Mouse (Mus musculus) midbrain, embryonic 11.5 days (tissue): ENCODE measurements at regions not wholly inside any gene's neighbourhood (a gene's known extent, or its start where the extent isn't known, plus 50 kb on each side); places are given as distances from the start of the nearest gene placed in this dataset. TPM values are rescaled to one million over a fixed set of nuclear protein-coding genes. Genes with fewer than 3 reads are reported as not detected.

ENCODE experiments used
- ATAC-seq: fragments of 200-750 bp; cut with Nextera tagmentation; 2 replicates; pipeline ENCODE4 v1.8.0; 2017; ENCODE audit warnings: moderate TSS enrichment, moderate library complexity; ENCODE audit not compliant: low FRiP score
- DNase-seq: peaks from one replicate; pipeline ENCODE4 v3.0.0; 2015; ENCODE audit warnings: low spot score; ENCODE audit errors: missing footprints
- H3K27ac ChIP-seq: fragments of 300-500 bp; sonication (generic); 2 replicates; pipeline ENCODE4 v1.5.1; 2014; ENCODE audit warnings: low read depth, low read length
- H3K27me3 ChIP-seq: fragments of 300-500 bp; sonication (generic); 2 replicates; pipeline ENCODE4 v1.6.1; 2014; ENCODE audit warnings: mild to moderate bottlenecking, low read length, moderate library complexity, mixed read lengths; ENCODE audit not compliant: control insufficient read depth, insufficient read depth
- H3K36me3 ChIP-seq: fragments of 300-500 bp; sonication (generic); 2 replicates; pipeline ENCODE4 v1.6.1; 2014; ENCODE audit warnings: mild to moderate bottlenecking, low read length, moderate library complexity, mixed read lengths; ENCODE audit not compliant: control insufficient read depth, insufficient read depth
- H3K4me1 ChIP-seq: fragments of 300-500 bp; sonication (generic); 2 replicates; pipeline ENCODE4 v1.6.1; 2014; ENCODE audit warnings: low read length; ENCODE audit not compliant: control insufficient read depth, insufficient read depth
- H3K4me2 ChIP-seq: fragments of 300-500 bp; sonication (generic); 2 replicates; pipeline ENCODE4 v1.6.1; 2014; ENCODE audit warnings: mild to moderate bottlenecking, moderate library complexity
- H3K4me3 ChIP-seq: fragments of 300-500 bp; sonication (generic); 2 replicates; pipeline ENCODE4 v1.5.1; 2014; ENCODE audit warnings: low read depth, low read length
- H3K9ac ChIP-seq: fragments of 300-500 bp; sonication (generic); 2 replicates; pipeline ENCODE4 v1.6.1; 2014; ENCODE audit warnings: low read length
- H3K9me3 ChIP-seq: fragments of 300-500 bp; sonication (generic); 2 replicates; pipeline ENCODE4 v1.6.1; 2016; ENCODE audit warnings: low read length; ENCODE audit not compliant: control insufficient read depth
- WGBS: fragments of 180-500 bp; shearing (Covaris S2); extraction: QIAGEN DNeasy Blood & Tissue Kit; methylation state at CpG from one replicate; pipeline ENCODE4 v1.1.7; 2014; 5-methylcytosine and 5-hydroxymethylcytosine counted together
- microRNA-seq: library from miRNA; unstranded; fragments of <30 nt; microRNA quantifications from one replicate; pipeline ENCODE4, GENCODE M21; 2017

- Histone ChIP-seq H3K36me3 (no peaks in the 10 kb centered on the region), H3K4me2 (no peak overlapping the region), H3K27me3 (no peaks in the 10 kb centered on the region), H3K4me1 (no peaks in the 10 kb centered on the region), H3K4me3 (no peak overlapping the region), H3K27ac (no peak overlapping the region), H3K9me3 (no peaks in the 10 kb centered on the region), H3K9ac (no peak overlapping the region)
- no peak for ATAC-seq
- DNase-seq: no peak
- 81% methylated on average over 2 of the region's 2 CpGs for whole genome bisulfite sequencing
Measured at GRCm38 (mm10) chr4:87332968-87333367, 102.7 kb upstream of the Slc24a2 start.

- Histone ChIP-seq H3K27me3 (no peaks in the 10 kb centered on the region), H3K4me1 (no peaks in the 10 kb centered on the region), H3K9me3 (no peaks in the 10 kb centered on the region), H3K9ac (no peak overlapping the region), H3K27ac (no peak overlapping the region), H3K4me2 (no peak overlapping the region), H3K36me3 (no peaks in the 10 kb centered on the region), H3K4me3 (no peak overlapping the region)
- WGBS: 88% methylated on average over 6 of the region's 6 CpGs
- ATAC-seq (no peak), DNase-seq (no peak)
Measured at GRCm38 (mm10) chr4:87329136-87329535, 98.9 kb upstream of the Slc24a2 start.

- Histone ChIP-seq H3K36me3 (no peaks in the 10 kb centered on the region), H3K27me3 (no peaks in the 10 kb centered on the region), H3K4me1 (no peaks in the 10 kb centered on the region), H3K4me3 (no peak overlapping the region), H3K9ac (no peak overlapping the region), H3K4me2 (no peak overlapping the region), H3K9me3 (no peaks in the 10 kb centered on the region), H3K27ac (no peak overlapping the region)
- no peak for ATAC-seq
- WGBS: 76% methylated on average over 2 of the region's 2 CpGs
- no peak for DNase-seq
Measured at GRCm38 (mm10) chr4:87321726-87322349, 91.6 kb upstream of the Slc24a2 start.

GRCm38 (mm10) chr4:87298129-87298528 lies 67.9 kb upstream of the Slc24a2 start:
- DNase-seq: no peak
- H3K4me3 ChIP-seq: no peak overlapping the region
- no peaks in the 10 kb centered on the region for H3K27me3 ChIP-seq
- H3K9me3 ChIP-seq: no peaks in the 10 kb centered on the region
- WGBS: 78% methylated on average over 5 of the region's 5 CpGs
- no peak overlapping the region for H3K4me2 ChIP-seq
- H3K4me1 ChIP-seq: no peaks in the 10 kb centered on the region
- no peak overlapping the region for H3K27ac ChIP-seq
- no peak for ATAC-seq
- no peaks in the 10 kb centered on the region for H3K36me3 ChIP-seq
- H3K9ac ChIP-seq: no peak overlapping the region

- no peaks in the 10 kb centered on the region for H3K9me3 ChIP-seq
- no peak for DNase-seq
- no peaks in the 10 kb centered on the region for H3K4me1 ChIP-seq
- no peak overlapping the region for H3K4me3 ChIP-seq
- H3K9ac ChIP-seq: no peak overlapping the region
- no peak for ATAC-seq
- H3K4me2 ChIP-seq: no peak overlapping the region
- H3K36me3 ChIP-seq: no peaks in the 10 kb centered on the region
- no peak overlapping the region for H3K27ac ChIP-seq
- H3K27me3 ChIP-seq: no peaks in the 10 kb centered on the region
Measured at GRCm38 (mm10) chr4:87294538-87294937, 64.3 kb upstream of the Slc24a2 start.

Small RNA genes in the stretch of these regions (microRNA-seq; reads per million reads assigned to microRNA genes)
- not detected for gene Gm23154
